Mouse (Mus musculus) heart, embryonic 14.5 days (tissue): ENCODE measurements around the gene Sbk2. TPM values are rescaled to one million over a fixed set of nuclear protein-coding genes. Genes with fewer than 3 reads are reported as not detected.
A peak's percentile ranks its signal among the peaks of the same experiment; 100 is the strongest.

Source experiments
- ATAC-seq: fragments of 200-750 bp; cut with Nextera tagmentation; 2 replicates; pipeline ENCODE4 v1.8.0; 2017; ENCODE audit warnings: low read depth, moderate TSS enrichment; ENCODE audit not compliant: insufficient number of reproducible peaks, insufficient read depth, low FRiP score
- H3K27ac ChIP-seq, 2 experiments: fragments of 200-500 bp in 1 of 2; fragments of 300-500 bp in 1 of 2; sonication (generic) in 1 of 2; replicated peaks in 1 of 2; 2 replicates each; pipeline ENCODE4 v1.5.1; 2012 to 2014; ENCODE audit warnings: low read depth in 2 of 2, low read length in 2 of 2, control low read depth in 1 of 2, mild to moderate bottlenecking in 1 of 2, mixed read lengths in 1 of 2; ENCODE audit not compliant: control insufficient read depth in 1 of 2, insufficient read depth in 1 of 2
- H3K27me3 ChIP-seq: fragments of 300-500 bp; sonication (generic); 2 replicates; pipeline ENCODE4 v1.6.1; 2014; ENCODE audit warnings: mild to moderate bottlenecking, low read length, control low read depth; ENCODE audit not compliant: control insufficient read depth, insufficient read depth
- H3K36me3 ChIP-seq: fragments of 300-500 bp; sonication (generic); 2 replicates; pipeline ENCODE4 v1.6.1; 2014; ENCODE audit warnings: mild to moderate bottlenecking, control low read depth, low read length, mixed read lengths; ENCODE audit not compliant: control insufficient read depth, insufficient read depth
- H3K4me1 ChIP-seq, 2 experiments: fragments of 200-500 bp in 1 of 2; fragments of 300-500 bp in 1 of 2; sonication (generic) in 1 of 2; 2 replicates each; pipeline ENCODE4 v1.6.1; 2012 to 2014; ENCODE audit warnings: low read length in 2 of 2, control low read depth in 1 of 2, mixed read lengths in 1 of 2; ENCODE audit not compliant: control insufficient read depth in 2 of 2, insufficient read depth in 2 of 2
- H3K4me2 ChIP-seq: fragments of 300-500 bp; sonication (generic); 2 replicates; pipeline ENCODE4 v1.6.1; 2014; ENCODE audit warnings: mild to moderate bottlenecking, low read length
- H3K4me3 ChIP-seq, 2 experiments: fragments of 200-500 bp in 1 of 2; fragments of 300-500 bp in 1 of 2; sonication (generic) in 1 of 2; 2 replicates each; pipeline ENCODE4 v1.5.1; 2012 to 2014; ENCODE audit warnings: low read length in 2 of 2, mild to moderate bottlenecking in 2 of 2, control low read depth in 1 of 2, low read depth in 1 of 2, moderate library complexity in 1 of 2; ENCODE audit not compliant: control insufficient read depth in 1 of 2, insufficient read depth in 1 of 2
- H3K9ac ChIP-seq: fragments of 300-500 bp; sonication (generic); 2 replicates; pipeline ENCODE4 v1.6.1; 2014; ENCODE audit warnings: mild to moderate bottlenecking, low read length
- H3K9me3 ChIP-seq: fragments of 300-500 bp; sonication (generic); 2 replicates; pipeline ENCODE4 v1.6.1; 2016; ENCODE audit warnings: low read length, control low read depth; ENCODE audit not compliant: control insufficient read depth
- WGBS: fragments of 180-500 bp; shearing (Covaris S2); extraction: QIAGEN DNeasy Blood & Tissue Kit; methylation state at CpG from one replicate; pipeline ENCODE4 v1.1.7; 2014; 5-methylcytosine and 5-hydroxymethylcytosine counted together
- polyA plus RNA-seq: library from polyadenylated mRNA; unstranded; fragments of >200 nt; fragmentation: Nextera tagmentation; extraction: Ambion mirVana; gene quantifications from 2 replicates; pipeline ENCODE4 v1.2.1, GENCODE M21; 2014

Sbk2 gene
- polyA plus RNA-seq, 1 experiment from 2014 or later, result 8.1 TPM

DNA sequence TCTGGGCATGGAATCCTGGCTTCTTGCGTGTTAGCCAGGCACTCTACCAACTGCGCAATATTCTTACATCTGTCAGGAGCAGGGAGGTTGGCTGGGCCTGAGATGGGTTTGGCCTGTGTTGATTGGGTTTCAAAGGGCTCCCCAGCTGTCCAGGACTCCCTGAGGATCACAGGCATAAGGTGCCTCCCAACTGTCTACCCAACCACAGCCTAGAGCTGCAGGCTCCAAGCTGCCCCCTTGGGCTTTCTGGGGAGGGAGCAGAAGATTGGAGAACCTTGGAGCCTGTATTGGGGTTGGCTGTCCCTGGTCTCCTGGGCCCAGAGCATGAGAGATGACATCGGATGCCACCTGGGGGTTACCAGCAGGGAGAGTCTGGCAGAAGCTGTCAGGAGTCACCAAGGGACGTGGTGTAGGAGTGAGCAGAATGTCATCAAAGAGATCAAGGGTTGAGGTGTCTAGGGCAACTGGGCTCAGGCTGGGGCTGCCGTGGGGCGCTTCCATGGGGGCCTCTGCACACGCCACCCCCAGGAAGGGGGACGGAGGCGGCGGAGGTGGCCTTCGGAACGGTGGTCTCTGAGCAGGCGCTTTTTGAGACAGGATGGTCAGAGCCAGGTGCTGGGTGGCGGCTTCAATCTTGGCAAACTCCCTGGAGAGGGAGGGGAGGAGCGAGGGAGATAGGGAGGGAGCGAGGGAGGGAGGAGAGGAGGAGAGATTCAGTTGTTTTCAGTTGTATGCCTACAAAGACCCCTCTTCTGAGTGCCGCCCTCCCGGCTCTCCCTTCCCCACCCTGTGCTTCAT is 65.2 kb downstream of the Sbk2 start:
- H3K4me1 ChIP-seq, result peaks cover 3 to 17% of the 10 kb centered on the region in 2 experiments; a peak in 3 of 4 replicates
- H3K4me2 ChIP-seq, result peak overlapping the region; percentile 70
- 0 out of 2 replicates have a peak, but pooled peaks cover 4% of the 10 kb centered on the region for H3K9me3 ChIP-seq
- WGBS, result 18% methylated on average over 14 of the region's 18 CpGs
- no peak overlapping the region for H3K27ac ChIP-seq
- no peak; the same call in 1 of the 2 replicates for ATAC-seq
- peak overlapping the region; percentile 64 for H3K9ac ChIP-seq
- peak overlapping the region; percentile 28 to 39 for H3K4me3 ChIP-seq
- H3K27me3 ChIP-seq, result no peaks in the 10 kb centered on the region
- 0 out of 2 replicates have a peak, but pooled peaks cover 2% of the 10 kb centered on the region for H3K36me3 ChIP-seq

- H3K27ac ChIP-seq, result no peak overlapping the region
- 0 out of 2 replicates have a peak, but pooled peaks cover 10% of the 10 kb centered on the region for H3K36me3 ChIP-seq
- no peak overlapping the region for H3K4me3 ChIP-seq
- 65% methylated on average over 11 of the region's 11 CpGs for WGBS
- no peak overlapping the region for H3K4me2 ChIP-seq
- ATAC-seq, result no peak
- no peaks in the 10 kb centered on the region for H3K9me3 ChIP-seq
- H3K9ac ChIP-seq, result no peak overlapping the region
- no peaks in the 10 kb centered on the region for H3K27me3 ChIP-seq
- H3K4me1 ChIP-seq, result peaks cover 3 to 9% of the 10 kb centered on the region in 2 experiments; a peak in 3 of 4 replicates
Measured at GRCm38 (mm10) chr7:4895186-4895585, 69.0 kb downstream of the Sbk2 start.

Other genes with a start within 250 kb of the Sbk2 start
- 0.08 TPM in 1 of 2 replicates, not detected in the other for gene Tmem150b, start 239.2 kb downstream of the Sbk2 start, polyA plus RNA-seq
- 47.5 and 47.6 TPM in 2 replicates for gene Kmt5c, start 224.3 kb downstream of the Sbk2 start, polyA plus RNA-seq
- gene Cox6b2, start 211.3 kb downstream of the Sbk2 start, polyA plus RNA-seq, result 30.4 and 30.6 TPM in 2 replicates
- not detected in 2 replicates for gene Fam71e2, start 193.1 kb downstream of the Sbk2 start, polyA plus RNA-seq
- not detected in 2 replicates for gene Il11, start 181.5 kb downstream of the Sbk2 start, polyA plus RNA-seq
- not detected in 2 replicates for gene Tmem190, start 181.5 kb downstream of the Sbk2 start, polyA plus RNA-seq
- 3.0 and 3.7 TPM in 2 replicates for gene Tmem238, start 174.8 kb downstream of the Sbk2 start, polyA plus RNA-seq
- gene Rpl28, start 171.5 kb downstream of the Sbk2 start, polyA plus RNA-seq, result 179 and 188 TPM in 2 replicates
- gene Ube2s, start 151.8 kb downstream of the Sbk2 start, polyA plus RNA-seq, result 237 and 408 TPM in 2 replicates
- 0.05 TPM in 1 of 2 replicates, not detected in the other for gene Shisa7, start 119.7 kb downstream of the Sbk2 start, polyA plus RNA-seq
- gene Isoc2b, start 94.1 kb downstream of the Sbk2 start, polyA plus RNA-seq, result 4.2 and 4.3 TPM in 2 replicates
- 1.1 and 1.5 TPM in 2 replicates for gene Isoc2a, start 87.3 kb downstream of the Sbk2 start, polyA plus RNA-seq
- gene Gm36210, start 57.9 kb downstream of the Sbk2 start, polyA plus RNA-seq, result 0.20 TPM in 1 of 2 replicates, not detected in the other
- 2.1 and 3.1 TPM in 2 replicates for gene Zfp628, start 49.2 kb downstream of the Sbk2 start, polyA plus RNA-seq
- 4.4 and 5.1 TPM in 2 replicates for gene Nat14, start 42.4 kb downstream of the Sbk2 start, polyA plus RNA-seq
- gene Ssc5d, start 38.6 kb downstream of the Sbk2 start, polyA plus RNA-seq, result 1.4 and 1.9 TPM in 2 replicates
- gene Sbk3, start 6.8 kb upstream of the Sbk2 start, polyA plus RNA-seq, result 0.42 and 0.80 TPM in 2 replicates
- 29.8 and 33.5 TPM in 2 replicates for gene Zfp579, start 31.8 kb upstream of the Sbk2 start, polyA plus RNA-seq
- 12.6 and 13.6 TPM in 2 replicates for gene Zfp524, start 50.0 kb upstream of the Sbk2 start, polyA plus RNA-seq
- 23.4 and 23.8 TPM in 2 replicates for gene Fiz1, start 50.3 kb upstream of the Sbk2 start, polyA plus RNA-seq
- 0.34 TPM in 1 of 2 replicates, not detected in the other for gene Gm44973, start 51.1 kb upstream of the Sbk2 start, polyA plus RNA-seq
- gene Zfp865, start 56.0 kb upstream of the Sbk2 start, polyA plus RNA-seq, result 4.4 and 4.9 TPM in 2 replicates
- gene Ccdc106, start 56.1 kb upstream of the Sbk2 start, polyA plus RNA-seq, result 0.73 and 1.9 TPM in 2 replicates
- gene 4632433K11Rik, start 69.7 kb upstream of the Sbk2 start, polyA plus RNA-seq, result not detected in 2 replicates
- 5.6 TPM in 2 replicates for gene Zfp784, start 74.0 kb upstream of the Sbk2 start, polyA plus RNA-seq
- gene Zfp580, start 87.1 kb upstream of the Sbk2 start, polyA plus RNA-seq, result 21.9 and 22.0 TPM in 2 replicates
- 46.8 and 66.2 TPM in 2 replicates for gene U2af2, start 97.7 kb upstream of the Sbk2 start, polyA plus RNA-seq
- gene Epn1, start 115.8 kb upstream of the Sbk2 start, polyA plus RNA-seq, result 50.6 and 52.0 TPM in 2 replicates
- gene Rfpl4, start 152.5 kb upstream of the Sbk2 start, polyA plus RNA-seq, result not detected in 2 replicates
- gene Rasl2-9, start 161.5 kb upstream of the Sbk2 start, polyA plus RNA-seq, result 2.2 and 2.5 TPM in 2 replicates
- 0.01 TPM in 1 of 2 replicates, not detected in the other for gene Vmn1r55, start 185.3 kb upstream of the Sbk2 start, polyA plus RNA-seq
- gene Vmn1r56, start 232.3 kb upstream of the Sbk2 start, polyA plus RNA-seq, result not detected in 2 replicates